Mouse (Mus musculus) limb, embryonic 14.5 days (tissue): Measurements from ENCODE around the gene Lrrc56. TPM values are rescaled to one million over a fixed set of nuclear protein-coding genes. Genes with fewer than 3 reads are reported as not detected.

Experiments
- ATAC-seq: fragments of 200-750 bp; cut with Nextera tagmentation; 2 replicates; pipeline ENCODE4 v1.8.0; 2017; ENCODE audit warnings: low read depth, moderate number of reproducible peaks, moderate TSS enrichment; ENCODE audit not compliant: low FRiP score
- DNase-seq: peaks from one replicate; pipeline ENCODE4 v3.0.0-alpha.2; 2015; ENCODE audit warnings: low spot score
- H3K27ac ChIP-seq: fragments of 300-500 bp; sonication (generic); replicated peaks from 2 replicates; pipeline ENCODE4 v1.5.1; 2014; ENCODE audit warnings: low read depth, mild to moderate bottlenecking, low read length, moderate library complexity, mixed read lengths
- H3K27me3 ChIP-seq: fragments of 300-500 bp; sonication (generic); 2 replicates; pipeline ENCODE4 v1.6.1; 2014; ENCODE audit warnings: low read length, mixed read lengths; ENCODE audit not compliant: control insufficient read depth, insufficient read depth
- H3K36me3 ChIP-seq: fragments of 300-500 bp; sonication (generic); 2 replicates; pipeline ENCODE4 v1.6.1; 2014; ENCODE audit warnings: mild to moderate bottlenecking, low read length, moderate library complexity, mixed read lengths; ENCODE audit not compliant: control insufficient read depth, insufficient read depth
- H3K4me1 ChIP-seq: fragments of 300-500 bp; sonication (generic); 2 replicates; pipeline ENCODE4 v1.6.1; 2014; ENCODE audit warnings: antibody characterized with exemption, low read length, mixed read lengths; ENCODE audit not compliant: control insufficient read depth, insufficient read depth
- H3K4me2 ChIP-seq: fragments of 300-500 bp; sonication (generic); replicated peaks from 2 replicates; pipeline ENCODE4 v1.6.1; 2014; ENCODE audit warnings: low read depth, mild to moderate bottlenecking, low read length, moderate library complexity; ENCODE audit not compliant: severe bottlenecking
- H3K4me3 ChIP-seq: fragments of 300-500 bp; sonication (generic); replicated peaks from 2 replicates; pipeline ENCODE4 v1.5.1; 2014; ENCODE audit warnings: low read length
- H3K9ac ChIP-seq: fragments of 300-500 bp; sonication (generic); 2 replicates; pipeline ENCODE4 v1.6.1; 2014; ENCODE audit warnings: mild to moderate bottlenecking, low read depth, low read length, moderate library complexity; ENCODE audit not compliant: severe bottlenecking
- H3K9me3 ChIP-seq: fragments of 300-500 bp; sonication (generic); 2 replicates; pipeline ENCODE4 v1.6.1; 2016; ENCODE audit warnings: low read length; ENCODE audit not compliant: control insufficient read depth
- POLR2A ChIP-seq: fragments of 200-500 bp; IDR thresholded peaks from 2 replicates; pipeline ENCODE4 v1.8.0; 2012; ENCODE audit warnings: inconsistent platforms, mild to moderate bottlenecking, moderate library complexity, borderline replicate concordance; ENCODE audit not compliant: insufficient read depth, insufficient read length; ENCODE audit errors: extremely low read depth
- WGBS: fragments of 180-500 bp; shearing (Covaris S2); extraction: QIAGEN DNeasy Blood & Tissue Kit; methylation state at CpG from one replicate; pipeline ENCODE4 v1.1.7; 2014; 5-methylcytosine and 5-hydroxymethylcytosine counted together
- polyA plus RNA-seq, 2 experiments: library from polyadenylated mRNA; depleted of rRNA in 1 of 2; stranded (reverse) in 1 of 2; unstranded in 1 of 2; fragments of >200 nt; fragmentation: Nextera tagmentation in 1 of 2; extraction: Ambion mirVana in 1 of 2; gene quantifications; 2 replicates each; pipeline versions ENCODE4 v1.2.1 to v1.2.3; 2012 to 2014

The Lrrc56 gene
- polyA plus RNA-seq, 2 experiments: 5.8 to 14.8 TPM

- Histone ChIP-seq H3K9ac (no peak overlapping the region), H3K9me3 (no peaks in the 10 kb centered on the region), H3K4me1 (peaks cover 13% of the 10 kb centered on the region; the same call in 1 of the 2 replicates), H3K4me3 (peak overlapping the region; percentile 59; the same call in 1 of the 2 replicates), H3K27me3 (no peaks in the 10 kb centered on the region), H3K36me3 (peaks cover 22% of the 10 kb centered on the region), H3K4me2 (peak overlapping the region; percentile 88; the same call in 1 of the 2 replicates), H3K27ac (no peak overlapping the region)
- TF ChIP-seq POLR2A: no peak
- ATAC-seq (no peak), DNase-seq (no peak)
- 83% methylated on average over 11 of the region's 11 CpGs for WGBS
These were observed 22.9 kb downstream of the Lrrc56 start for GRCm38 (mm10) chr7:141216894-141217293.

DNA sequence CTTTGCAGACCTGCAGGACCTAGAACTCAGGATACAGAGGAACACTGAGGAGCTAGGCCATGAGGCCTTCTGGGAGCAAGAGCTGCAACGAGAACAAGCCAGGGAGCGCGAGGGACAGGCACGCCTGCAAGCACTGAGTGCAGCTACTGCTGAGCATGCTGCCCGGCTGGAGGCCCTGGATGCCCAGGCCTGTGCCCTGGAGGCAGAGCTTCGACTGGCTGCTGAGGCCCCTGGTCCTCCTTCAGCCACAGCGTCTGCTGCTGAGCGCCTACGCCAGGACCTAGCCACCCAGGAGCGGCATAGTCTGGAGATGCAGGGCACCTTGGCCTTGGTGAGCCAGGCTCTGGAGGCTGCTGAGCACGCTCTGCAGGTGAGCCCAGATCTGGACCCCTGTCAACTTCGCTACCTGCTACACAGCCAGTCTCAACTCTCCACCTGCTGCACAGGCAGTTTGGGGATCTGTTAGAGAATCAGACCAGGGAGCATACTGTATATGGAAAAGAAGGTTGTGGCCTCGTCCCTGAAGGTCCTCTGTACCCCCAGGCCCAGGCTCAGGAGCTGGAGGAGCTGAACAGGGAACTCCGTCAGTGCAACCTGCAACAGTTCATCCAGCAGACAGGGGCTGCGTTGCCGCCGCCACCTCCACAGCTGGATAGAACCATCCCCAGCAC lies 23.5 kb downstream of the Lrrc56 start:
- H3K27me3 ChIP-seq: no peaks in the 10 kb centered on the region
- H3K36me3 ChIP-seq: peaks cover 22% of the 10 kb centered on the region
- no peak for TF ChIP-seq POLR2A
- ATAC-seq: no peak
- H3K9me3 ChIP-seq: no peaks in the 10 kb centered on the region
- H3K4me2 ChIP-seq: no peak overlapping the region
- no peak overlapping the region for H3K4me3 ChIP-seq
- 88% methylated on average over 17 of the region's 17 CpGs for WGBS
- DNase-seq: no peak
- H3K9ac ChIP-seq: no peak overlapping the region
- H3K4me1 ChIP-seq: peaks cover 18% of the 10 kb centered on the region
- no peak overlapping the region for H3K27ac ChIP-seq

- DNase-seq (no peak), ATAC-seq (no peak)
- no peaks in the 10 kb centered on the region for H3K9me3 ChIP-seq
- H3K4me2 ChIP-seq: no peak overlapping the region
- no peak overlapping the region for H3K4me3 ChIP-seq
- 81% methylated on average over 3 of the region's 3 CpGs for WGBS
- TF ChIP-seq POLR2A: no peak
- no peaks in the 10 kb centered on the region for H3K27me3 ChIP-seq
- H3K27ac ChIP-seq: no peak overlapping the region
- no peak overlapping the region for H3K9ac ChIP-seq
- peaks cover 22% of the 10 kb centered on the region for H3K36me3 ChIP-seq
- H3K4me1 ChIP-seq: peaks cover 23% of the 10 kb centered on the region
These were observed 24.2 kb downstream of the Lrrc56 start for GRCm38 (mm10) chr7:141218141-141218540.

DNA sequence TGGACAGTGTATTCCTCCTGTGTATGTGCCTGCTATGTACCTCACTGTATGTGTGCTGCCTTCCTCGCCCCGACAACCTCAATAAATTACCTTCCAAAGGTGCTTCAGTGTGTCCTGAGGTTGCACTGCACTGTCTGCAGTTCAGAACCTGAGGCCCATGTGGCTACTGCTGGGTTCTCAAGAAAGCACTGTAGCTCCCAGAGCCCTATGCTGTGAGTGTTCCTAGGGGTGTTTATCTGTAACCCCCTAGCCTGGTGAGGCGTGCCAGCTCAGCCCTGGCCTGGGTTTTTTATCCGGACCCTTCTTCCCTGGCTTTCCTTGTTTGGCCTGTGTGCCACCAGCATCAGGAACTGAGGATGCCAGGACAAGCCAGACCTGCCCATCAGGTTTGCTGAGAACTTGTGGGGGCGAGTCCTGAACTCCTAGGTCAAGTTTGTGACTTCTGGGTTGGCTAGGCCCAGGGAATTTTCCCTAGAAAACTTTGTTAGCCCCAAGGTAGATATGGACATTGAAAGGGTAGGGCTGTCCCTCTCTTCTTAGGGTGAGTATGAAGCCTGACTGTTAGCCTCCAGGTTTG lies 24.7 kb downstream of the Lrrc56 start:
- H3K4me2 ChIP-seq: no peak overlapping the region
- ATAC-seq (no peak), DNase-seq (no peak)
- H3K36me3 ChIP-seq: peaks cover 22% of the 10 kb centered on the region
- H3K9ac ChIP-seq: no peak overlapping the region
- H3K4me3 ChIP-seq: no peak overlapping the region
- no peaks in the 10 kb centered on the region for H3K27me3 ChIP-seq
- no peak for TF ChIP-seq POLR2A
- H3K27ac ChIP-seq: no peak overlapping the region
- 82% methylated on average over 5 of the region's 5 CpGs for WGBS
- no peaks in the 10 kb centered on the region for H3K9me3 ChIP-seq
- peaks cover 23% of the 10 kb centered on the region for H3K4me1 ChIP-seq

DNA sequence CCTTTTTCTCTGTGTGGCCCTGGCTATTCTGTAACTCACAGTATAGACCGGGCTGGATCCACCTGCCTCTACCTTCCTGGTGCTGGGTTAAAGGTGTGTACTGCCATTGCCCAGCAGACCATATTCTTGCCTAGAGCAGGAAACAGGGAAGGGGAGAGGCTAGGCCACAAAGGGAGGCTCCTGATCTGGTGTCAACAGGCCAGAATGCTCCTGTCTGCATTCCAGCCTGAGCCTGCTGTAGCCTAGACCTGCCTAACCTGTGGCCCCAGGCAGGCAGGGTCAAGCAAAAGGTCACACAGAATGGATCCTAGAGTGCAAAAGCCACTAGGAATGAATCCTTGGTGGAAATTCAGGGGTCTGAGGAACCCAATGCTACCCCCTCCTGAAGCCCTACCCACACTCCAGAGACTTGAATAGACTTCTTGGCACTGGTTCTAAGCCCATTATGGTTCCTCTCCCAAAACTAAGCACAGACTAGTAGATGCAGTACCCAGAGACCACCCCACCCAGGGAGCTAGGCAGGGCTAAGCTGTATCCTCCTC lies 25.7 kb downstream of the Lrrc56 start:
- TF ChIP-seq POLR2A: no peak
- Histone ChIP-seq H3K36me3 (peaks cover 22% of the 10 kb centered on the region), H3K9me3 (no peaks in the 10 kb centered on the region), H3K9ac (no peak overlapping the region), H3K4me1 (peaks cover 23% of the 10 kb centered on the region), H3K27me3 (no peaks in the 10 kb centered on the region), H3K4me2 (no peak overlapping the region), H3K4me3 (no peak overlapping the region), H3K27ac (no peak overlapping the region)
- ATAC-seq: no peak
- 88% methylated on average over 1 of the region's 1 CpGs for WGBS
- DNase-seq: no peak
